Mouse (Mus musculus) forebrain, embryonic 16.5 days (tissue): Measurements from ENCODE around the gene Gm9048. TPM values are rescaled to one million over a fixed set of nuclear protein-coding genes. Genes with fewer than 3 reads are reported as not detected.
"Not testable (repeated sequence)": the region's sequence is repeated elsewhere in the genome, so short reads cannot be mapped to it uniquely, and the experiment has no call there.

Experiments used
- ATAC-seq: fragments of 200-750 bp; cut with Nextera tagmentation; 2 replicates; pipeline ENCODE4 v1.8.0; 2017; ENCODE audit warnings: mild to moderate bottlenecking, moderate library complexity
- H3K27ac ChIP-seq: fragments of 300-500 bp; sonication (generic); 2 replicates; pipeline ENCODE4 v1.5.1; 2014; ENCODE audit warnings: low read length, control low read depth
- H3K27me3 ChIP-seq: fragments of 300-500 bp; sonication (generic); replicated peaks from 2 replicates; pipeline ENCODE4 v1.6.1; 2014; ENCODE audit warnings: low read length; ENCODE audit not compliant: control insufficient read depth, insufficient read depth
- H3K36me3 ChIP-seq: fragments of 300-500 bp; sonication (generic); 2 replicates; pipeline ENCODE4 v1.6.1; 2014; ENCODE audit not compliant: control insufficient read depth, insufficient read depth
- H3K4me1 ChIP-seq: fragments of 300-500 bp; sonication (generic); replicated peaks from 2 replicates; pipeline ENCODE4 v1.6.1; 2014; ENCODE audit warnings: low read length; ENCODE audit not compliant: control insufficient read depth, insufficient read depth
- H3K4me2 ChIP-seq: fragments of 300-500 bp; sonication (generic); 2 replicates; pipeline ENCODE4 v1.6.1; 2014; ENCODE audit warnings: mild to moderate bottlenecking, low read length, control low read depth
- H3K4me3 ChIP-seq: fragments of 300-500 bp; sonication (generic); replicated peaks from 2 replicates; pipeline ENCODE4 v1.5.1; 2014; ENCODE audit warnings: mild to moderate bottlenecking, low read length, control low read depth
- H3K9ac ChIP-seq: fragments of 300-500 bp; sonication (generic); replicated peaks from 2 replicates; pipeline ENCODE4 v1.6.1; 2014; ENCODE audit warnings: low read depth, low read length, control low read depth
- H3K9me3 ChIP-seq: fragments of 300-500 bp; sonication (generic); 2 replicates; pipeline ENCODE4 v1.6.1; 2016; ENCODE audit warnings: low read length; ENCODE audit not compliant: control insufficient read depth
- WGBS: fragments of 180-500 bp; shearing (Covaris S2); extraction: QIAGEN DNeasy Blood & Tissue Kit; methylation state at CpG from one replicate; pipeline ENCODE4 v1.1.7; 2014; 5-methylcytosine and 5-hydroxymethylcytosine counted together
- polyA plus RNA-seq: library from polyadenylated mRNA; unstranded; fragments of >200 nt; fragmentation: Nextera tagmentation; extraction: Ambion mirVana; gene quantifications from 2 replicates; pipeline ENCODE4 v1.2.1, GENCODE M21; 2015

The Gm9048 gene
- not detected in 2 replicates for polyA plus RNA-seq

- not testable (repeated sequence) for H3K9me3 ChIP-seq, H3K36me3 ChIP-seq, H3K4me1 ChIP-seq, H3K4me2 ChIP-seq, H3K27ac ChIP-seq, H3K9ac ChIP-seq, H3K27me3 ChIP-seq, ATAC-seq, H3K4me3 ChIP-seq
- WGBS = 80% methylated on average over 1 of the region's 14 CpGs
Observed at GRCm38 (mm10) chr10:118348579-118348978, at the start of gene Gm9048. Gene Gm9048 (minus strand): TSS chr10:118348679.

- H3K27me3 ChIP-seq = no peaks in the 10 kb centered on the region
- peak overlapping the region; percentile 20; the same call in 1 of the 2 replicates for H3K4me3 ChIP-seq
- ATAC-seq = peak; percentile 99
- H3K4me2 ChIP-seq = peak overlapping the region; percentile 45
- H3K9ac ChIP-seq = no peak overlapping the region
- H3K27ac ChIP-seq = no peak overlapping the region
- 8% methylated on average over 10 of the region's 10 CpGs for WGBS
- no peaks in the 10 kb centered on the region for H3K4me1 ChIP-seq
- no peaks in the 10 kb centered on the region for H3K36me3 ChIP-seq
- H3K9me3 ChIP-seq = no peaks in the 10 kb centered on the region
Observed at GRCm38 (mm10) chr10:118370443-118370842, 22.0 kb upstream of the Gm9048 start.

GRCm38 (mm10) chr10:118369518-118369917, 21.0 kb upstream of the Gm9048 start:
- no peak overlapping the region for H3K4me2 ChIP-seq
- no peaks in the 10 kb centered on the region for H3K36me3 ChIP-seq
- ATAC-seq = no peak
- H3K9ac ChIP-seq = no peak overlapping the region
- H3K27ac ChIP-seq = no peak overlapping the region
- H3K27me3 ChIP-seq = no peaks in the 10 kb centered on the region
- no peak overlapping the region for H3K4me3 ChIP-seq
- no peaks in the 10 kb centered on the region for H3K9me3 ChIP-seq
- WGBS = 84% methylated on average over 9 of the region's 9 CpGs
- no peaks in the 10 kb centered on the region for H3K4me1 ChIP-seq

GRCm38 (mm10) chr10:118354005-118354404, 5.5 kb upstream of the Gm9048 start, which contains the start of gene Gm9049:
Gene Gm9049 (minus strand): TSS chr10:118354105.
- WGBS = no CpG with 5 or more reads among the region's 11 CpGs
- H3K4me1 ChIP-seq, H3K36me3 ChIP-seq, H3K27me3 ChIP-seq, H3K27ac ChIP-seq, H3K9ac ChIP-seq, ATAC-seq, H3K9me3 ChIP-seq, H3K4me2 ChIP-seq, H3K4me3 ChIP-seq: not testable (repeated sequence)

- not testable (repeated sequence) for H3K36me3 ChIP-seq, H3K9ac ChIP-seq, H3K9me3 ChIP-seq, H3K4me2 ChIP-seq, H3K27ac ChIP-seq, H3K4me1 ChIP-seq, H3K4me3 ChIP-seq, H3K27me3 ChIP-seq, ATAC-seq
- no CpG with 5 or more reads among the region's 14 CpGs for WGBS
Observed at GRCm38 (mm10) chr10:118343155-118343554, 5.3 kb downstream of the Gm9048 start, which contains the start of gene Gm9046. Gene Gm9046 (minus strand): TSS chr10:118343255.

- not testable (repeated sequence) for H3K27ac ChIP-seq, H3K4me2 ChIP-seq, ATAC-seq, H3K4me1 ChIP-seq, H3K9me3 ChIP-seq, H3K9ac ChIP-seq, H3K27me3 ChIP-seq, H3K36me3 ChIP-seq, H3K4me3 ChIP-seq
- WGBS = no CpG with 5 or more reads among the region's 14 CpGs
Observed at GRCm38 (mm10) chr10:118337731-118338130, 10.7 kb downstream of the Gm9048 start, which contains the start of gene Gm9045. Gene Gm9045 (minus strand): TSS chr10:118337831.

- H3K9ac ChIP-seq, ATAC-seq, H3K4me3 ChIP-seq, H3K36me3 ChIP-seq, H3K27ac ChIP-seq, H3K27me3 ChIP-seq, H3K4me1 ChIP-seq, H3K9me3 ChIP-seq, H3K4me2 ChIP-seq: not testable (repeated sequence)
- no CpG with 5 or more reads among the region's 14 CpGs for WGBS
Observed at GRCm38 (mm10) chr10:118332308-118332707, 16.2 kb downstream of the Gm9048 start, which contains the start of gene Gm9044. Gene Gm9044 (minus strand): TSS chr10:118332408.

GRCm38 (mm10) chr10:118326869-118327268, 21.6 kb downstream of the Gm9048 start, which contains the start of gene Gm9040:
Gene Gm9040 (minus strand): TSS chr10:118326969.
- H3K4me1 ChIP-seq, H3K9ac ChIP-seq, H3K27me3 ChIP-seq, H3K4me2 ChIP-seq, ATAC-seq, H3K9me3 ChIP-seq, H3K36me3 ChIP-seq, H3K27ac ChIP-seq, H3K4me3 ChIP-seq: not testable (repeated sequence)
- no CpG with 5 or more reads among the region's 11 CpGs for WGBS

- Histone ChIP-seq H3K4me1 (no peaks in the 10 kb centered on the region), H3K4me2 (no peak overlapping the region), H3K36me3 (no peaks in the 10 kb centered on the region), H3K9ac (no peak overlapping the region), H3K4me3 (no peak overlapping the region), H3K27me3 (no peaks in the 10 kb centered on the region), H3K27ac (no peak overlapping the region), H3K9me3 (no peaks in the 10 kb centered on the region)
- WGBS = 91% methylated on average over 8 of the region's 8 CpGs
- no peak for ATAC-seq
Observed at GRCm38 (mm10) chr10:118319024-118319423, 29.5 kb downstream of the Gm9048 start.

- not testable (repeated sequence) for ATAC-seq
- WGBS = 47% methylated on average over 2 of the region's 2 CpGs
Observed at GRCm38 (mm10) chr10:118302133-118302532, 46.3 kb downstream of the Gm9048 start.

More at GRCm38 (mm10) chr10:118302133-118302532, 46.3 kb downstream of the Gm9048 start:
- H3K9ac ChIP-seq, H3K27ac ChIP-seq, H3K4me1 ChIP-seq, H3K9me3 ChIP-seq, H3K27me3 ChIP-seq, H3K4me3 ChIP-seq, H3K36me3 ChIP-seq, H3K4me2 ChIP-seq: not testable (repeated sequence)
